Mouse (Mus musculus) embryonic fibroblast, embryonic 13.5 days (primary cell): ENCODE data around the gene Ess2.

ENCODE experiments used
- CTCF ChIP-seq: IDR thresholded peaks from 2 replicates; pipeline ENCODE4 v1.5.1; 2011; ENCODE audit warnings: mild to moderate bottlenecking, control low read depth, low read length, moderate library complexity, borderline replicate concordance; ENCODE audit not compliant: insufficient read depth
- POLR2A ChIP-seq: IDR thresholded peaks from 2 replicates; pipeline ENCODE4 v1.6.1; 2011; ENCODE audit warnings: low read depth, mild to moderate bottlenecking, control low read depth, low read length, moderate library complexity

- TF ChIP-seq POLR2A (no peak), CTCF (no peak)
Observed at GRCm38 (mm10) chr16:17884116-17884515, 27.0 kb downstream of the Ess2 start.
